Mouse (Mus musculus) heart, postnatal 36 days (tissue): ENCODE results near the gene Pcnx2. TPM values are rescaled to one million over a fixed set of nuclear protein-coding genes. Genes with fewer than 3 reads are reported as not detected.

Source experiments
- DNase-seq, 2 experiments: peaks; one replicate each; pipeline ENCODE4 v3.0.0; 2021 to 2022
- intact Hi-C: fragments of 180-260 bp; cut with DNase I; formaldehyde crosslinking; loops from one replicate; pipeline ENCODE4 v1.15.1; 2025
- total RNA-seq, 2 experiments: library from RNA; stranded (reverse); gene quantifications; 2 replicates each; pipeline ENCODE4 v1.2.3; 2021

Pcnx2 gene
- total RNA-seq, 2 experiments from 2014 or later: 0.46 to 0.89 TPM

GRCm38 (mm10) chr8:125901167-125901566 lies 3.0 kb upstream of the Pcnx2 start:
- DNase-seq: no peak
- intact Hi-C loops: no loop called here

- intact Hi-C loops: no loop called here
- peak; percentile 19 to 47 for DNase-seq
These were observed 782 bp upstream of the Pcnx2 start for GRCm38 (mm10) chr8:125898899-125899298.

- intact Hi-C loops: no loop called here
- no peak for DNase-seq
These were observed 729 bp downstream of the Pcnx2 start for GRCm38 (mm10) chr8:125897388-125897787.

- no peak for DNase-seq
- intact Hi-C loops: no loop called here
These were observed 8.2 kb downstream of the Pcnx2 start for GRCm38 (mm10) chr8:125889920-125890319.

- DNase-seq: no peak
- intact Hi-C loops: no loop called here
These were observed 10.6 kb downstream of the Pcnx2 start for GRCm38 (mm10) chr8:125887549-125887948.

- DNase-seq: no peak
- intact Hi-C loops: no loop called here
These were observed 17.7 kb downstream of the Pcnx2 start for GRCm38 (mm10) chr8:125880447-125880846.

GRCm38 (mm10) chr8:125873250-125873534 lies 24.9 kb downstream of the Pcnx2 start:
- DNase-seq: no peak
- intact Hi-C loops: loop anchor here (5.0 kb wide), 1 partner anchor 746 kb away; no protein-coding TSS in a partner anchor

- intact Hi-C loops: loop anchor here (5.0 kb wide), 1 partner anchor 745 kb away; no protein-coding TSS in a partner anchor
- DNase-seq: no peak
These were observed 25.4 kb downstream of the Pcnx2 start for GRCm38 (mm10) chr8:125872501-125873249.

GRCm38 (mm10) chr8:125870821-125871321 lies 27.2 kb downstream of the Pcnx2 start:
- intact Hi-C loops: loop anchor here (2.0 to 5.0 kb wide), 3 partner anchors 296 to 804 kb away; no protein-coding TSS in a partner anchor

GRCm38 (mm10) chr8:125870179-125870702 lies 27.9 kb downstream of the Pcnx2 start:
- intact Hi-C loops: loop anchor here (2.0 to 5.0 kb wide), 3 partner anchors 295 to 803 kb away; no protein-coding TSS in a partner anchor
- DNase-seq: no peak

More at GRCm38 (mm10) chr8:125870821-125871321, 27.2 kb downstream of the Pcnx2 start:
- peak; percentile 75 to 76 for DNase-seq

GRCm38 (mm10) chr8:125869739-125870138 lies 28.4 kb downstream of the Pcnx2 start:
- DNase-seq: no peak
- intact Hi-C loops: loop anchor here (2.0 to 10.0 kb wide), 7 partner anchors 295 to 803 kb away; no protein-coding TSS in a partner anchor

GRCm38 (mm10) chr8:125868552-125868951 lies 29.6 kb downstream of the Pcnx2 start:
- DNase-seq: no peak
- intact Hi-C loops: loop anchor here (5.0 to 10.0 kb wide), 4 partner anchors 414 to 701 kb away; no protein-coding TSS in a partner anchor

- DNase-seq: no peak
- intact Hi-C loops: loop anchor here (5.0 to 10.0 kb wide), 4 partner anchors 411 to 699 kb away; no protein-coding TSS in a partner anchor
These were observed 32.0 kb downstream of the Pcnx2 start for GRCm38 (mm10) chr8:125866125-125866524.

- DNase-seq: no peak
- intact Hi-C loops: loop anchor here (5.0 kb wide), 1 partner anchor 730 kb away; no protein-coding TSS in a partner anchor
These were observed 40.9 kb downstream of the Pcnx2 start for GRCm38 (mm10) chr8:125857251-125857650.

- no peak for DNase-seq
- intact Hi-C loops: loop anchor here (5.0 kb wide), 1 partner anchor 729 kb away; no protein-coding TSS in a partner anchor
These were observed 42.0 kb downstream of the Pcnx2 start for GRCm38 (mm10) chr8:125856160-125856559.

- intact Hi-C loops: no loop called here
- DNase-seq: no peak
These were observed 43.7 kb downstream of the Pcnx2 start for GRCm38 (mm10) chr8:125854379-125854778.

GRCm38 (mm10) chr8:125853300-125853699 lies 44.8 kb downstream of the Pcnx2 start:
- intact Hi-C loops: no loop called here
- DNase-seq: no peak

- intact Hi-C loops: no loop called here
- no peak for DNase-seq
These were observed 48.9 kb downstream of the Pcnx2 start for GRCm38 (mm10) chr8:125849181-125849580.

GRCm38 (mm10) chr8:125847842-125848241 lies 50.3 kb downstream of the Pcnx2 start:
- intact Hi-C loops: no loop called here
- no peak for DNase-seq

- no peak for DNase-seq
- intact Hi-C loops: no loop called here
These were observed 52.8 kb downstream of the Pcnx2 start for GRCm38 (mm10) chr8:125845281-125845680.

GRCm38 (mm10) chr8:125843122-125843836 lies 54.8 kb downstream of the Pcnx2 start:
- intact Hi-C loops: no loop called here
- no peak for DNase-seq
